ENCODE assay signal across 14 mouse cellular contexts in the genomic region with DNA sequence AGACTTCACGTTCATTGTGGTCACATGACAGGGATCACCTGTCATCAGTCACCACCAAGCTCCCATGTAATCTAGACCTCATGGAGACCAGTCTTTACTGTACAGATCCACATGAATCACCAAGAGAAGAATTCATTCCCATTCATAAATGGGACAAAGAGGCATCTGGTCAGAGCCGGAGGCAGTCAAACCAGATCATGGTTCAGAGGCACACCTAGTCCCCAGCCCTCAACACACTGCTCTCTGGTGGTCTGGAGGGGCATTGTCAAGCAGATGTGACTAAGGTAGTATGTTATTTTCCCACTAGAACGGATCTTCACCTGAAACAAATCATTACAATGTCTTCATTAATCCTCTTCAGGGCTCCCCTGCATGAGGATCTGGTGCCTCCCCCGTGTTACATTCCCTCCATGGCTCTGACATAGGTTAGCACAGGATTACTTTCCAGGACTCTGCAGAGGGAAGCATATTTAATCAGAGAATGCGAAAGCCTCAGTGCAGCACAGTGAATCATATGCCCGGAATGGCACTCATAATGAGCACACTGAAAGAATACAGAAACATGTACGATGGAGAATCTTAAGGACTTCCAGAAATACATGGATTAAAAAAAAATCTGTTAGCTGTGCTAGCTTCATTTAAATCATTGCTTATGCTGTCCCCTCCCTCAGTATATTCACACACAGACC.
DNase-seq lines count a peak whose midpoint lies in the region; ATAC-seq and TF ChIP-seq lines count a peak whose summit lies in the region.
"Had no signal": no experiment of that assay in that cellular context is flagged by ENCODE, and none has a peak within 500 bp of the region (broad histone marks: within the 10 kb centered on the region; RNA-seq: fewer than 3 reads in every experiment).

No protein-coding gene starts in this region.

- peak; percentile 43 for TF ChIP-seq CTCF in hindbrain, postnatal 0 days (IDR thresholded peaks at IDR 0.05; ENCODE audit: low read depth)
- peak; percentile 22; the same call in 1 of the 2 replicates for TF ChIP-seq CTCF in liver, adult 2 months (IDR thresholded peaks at IDR 0.05; ENCODE audit: low read depth, low read length)

- WGBS in hindbrain, postnatal 0 days = 69% methylated on average over 7 of the region's 7 CpGs
- WGBS in hindbrain, embryonic 12.5 days = 79% methylated on average over 7 of the region's 7 CpGs
- 80% methylated on average over 7 of the region's 7 CpGs for WGBS in liver, adult 2 months
- 70% methylated on average over 7 of the region's 7 CpGs for WGBS in liver, embryonic 11.5 days
- WGBS in embryonic facial prominence, embryonic 15.5 days = 59% methylated on average over 7 of the region's 7 CpGs

- no peak overlapping the region for H3K4me2 ChIP-seq in hindbrain, postnatal 0 days (ENCODE audit: low read depth, low read length)
- H3K4me2 ChIP-seq in hindbrain, embryonic 12.5 days (replicated peaks) = no peak overlapping the region
- no peak overlapping the region for H3K4me2 ChIP-seq in liver, embryonic 11.5 days
- no peak overlapping the region for H3K4me2 ChIP-seq in embryonic facial prominence, embryonic 15.5 days (replicated peaks)
- H3K4me2 ChIP-seq: liver, embryonic 15.5 days; midbrain, embryonic 15.5 days had no signal

- H3K9me3 ChIP-seq in hindbrain, postnatal 0 days (ENCODE audit: low read length) = no peaks in the 10 kb centered on the region
- H3K9me3 ChIP-seq in hindbrain, embryonic 12.5 days (replicated peaks) = no peaks in the 10 kb centered on the region
- no peaks in the 10 kb centered on the region for H3K9me3 ChIP-seq in liver, embryonic 11.5 days (ENCODE audit: control insufficient read depth, low read length)
- no peaks in the 10 kb centered on the region for H3K9me3 ChIP-seq in embryonic facial prominence, embryonic 15.5 days (replicated peaks)
- H3K9me3 ChIP-seq: forebrain, embryonic 10.5 days; heart, embryonic 10.5 days; hindbrain, embryonic 10.5 days; liver, embryonic 15.5 days; midbrain, embryonic 15.5 days had no signal

- DNase-seq in hindbrain, postnatal 0 days (ENCODE audit: low spot score) = no peak
- no peak for DNase-seq in liver, adult 2 months (ENCODE audit: extremely low read depth, low read depth, low spot score)
- DNase-seq in liver, embryonic 11.5 days (ENCODE audit: low spot score) = no peak
- DNase-seq in Muller cell, postnatal 12 days (ENCODE audit: inconsistent ontology term) = peak; percentile 20
- DNase-seq in spleen, adult 18-20 months = no peak
- DNase-seq: cerebellum, adult 9-11 months; thymus, postnatal 36 days had no signal

- no peak overlapping the region for H3K9ac ChIP-seq in hindbrain, postnatal 0 days (replicated peaks; ENCODE audit: low read length)
- H3K9ac ChIP-seq in hindbrain, embryonic 12.5 days = no peak overlapping the region
- H3K9ac ChIP-seq in liver, adult 2 months (ENCODE audit: low read depth, low read length) = no peak overlapping the region
- no peak overlapping the region for H3K9ac ChIP-seq in liver, embryonic 11.5 days (ENCODE audit: low read depth, low read length)
- H3K9ac ChIP-seq in embryonic facial prominence, embryonic 15.5 days = no peak overlapping the region
- H3K9ac ChIP-seq: liver, embryonic 15.5 days; midbrain, embryonic 15.5 days had no signal

- no peaks in the 10 kb centered on the region for H3K4me1 ChIP-seq in hindbrain, postnatal 0 days (ENCODE audit: insufficient read depth, low read length)
- peaks cover 10% of the 10 kb centered on the region for H3K4me1 ChIP-seq in hindbrain, embryonic 12.5 days
- H3K4me1 ChIP-seq in liver, adult 2 months (ENCODE audit: control insufficient read depth, insufficient read depth, low read length) = no peaks in the 10 kb centered on the region
- H3K4me1 ChIP-seq in liver, embryonic 11.5 days (replicated peaks; ENCODE audit: control insufficient read depth, insufficient read depth, low read length) = no peaks in the 10 kb centered on the region
- H3K4me1 ChIP-seq in embryonic facial prominence, embryonic 15.5 days = peaks cover 11% of the 10 kb centered on the region
- H3K4me1 ChIP-seq: liver, embryonic 15.5 days; midbrain, embryonic 15.5 days had no signal

- no peak for TF ChIP-seq POLR2A in liver, adult 2 months (IDR thresholded peaks at IDR 0.05; ENCODE audit: extremely low read depth, insufficient read depth, low read length)

- ATAC-seq in hindbrain, postnatal 0 days = peak; percentile 40; the same call in 1 of the 2 replicates
- no peak for ATAC-seq in hindbrain, embryonic 12.5 days (ENCODE audit: low FRiP score)
- ATAC-seq in liver, embryonic 11.5 days (replicated peaks; ENCODE audit: low FRiP score) = no peak
- ATAC-seq in embryonic facial prominence, embryonic 15.5 days (ENCODE audit: insufficient number of reproducible peaks, low FRiP score, low TSS enrichment, low read depth) = no peak
- ATAC-seq: midbrain, embryonic 15.5 days had no signal

- no peaks in the 10 kb centered on the region for H3K79me2 ChIP-seq in liver, adult 2 months (ENCODE audit: control insufficient read depth, insufficient read depth, low read length)

- no peak overlapping the region for H3K4me3 ChIP-seq in hindbrain, postnatal 0 days (ENCODE audit: low read length)
- no peak overlapping the region for H3K4me3 ChIP-seq in hindbrain, embryonic 12.5 days
- no peak overlapping the region for H3K4me3 ChIP-seq in liver, adult 2 months (ENCODE audit: insufficient read depth, low read depth, low read length)
- H3K4me3 ChIP-seq in liver, embryonic 11.5 days (ENCODE audit: low read depth, low read length) = no peak overlapping the region
- no peak overlapping the region for H3K4me3 ChIP-seq in embryonic facial prominence, embryonic 15.5 days (replicated peaks)
- H3K4me3 ChIP-seq: forebrain, embryonic 10.5 days; heart, embryonic 10.5 days; hindbrain, embryonic 10.5 days; liver, embryonic 15.5 days; midbrain, embryonic 15.5 days had no signal

- H3K27me3 ChIP-seq in hindbrain, postnatal 0 days (ENCODE audit: insufficient read depth, low read length) = no peaks in the 10 kb centered on the region
- no peaks in the 10 kb centered on the region for H3K27me3 ChIP-seq in hindbrain, embryonic 12.5 days
- no peaks in the 10 kb centered on the region for H3K27me3 ChIP-seq in liver, adult 2 months (ENCODE audit: control insufficient read depth, insufficient read depth, low read length)
- H3K27me3 ChIP-seq in liver, embryonic 11.5 days (replicated peaks; ENCODE audit: control insufficient read depth, insufficient read depth, low read length) = no peaks in the 10 kb centered on the region
- no peaks in the 10 kb centered on the region for H3K27me3 ChIP-seq in embryonic facial prominence, embryonic 15.5 days
- H3K27me3 ChIP-seq: liver, embryonic 15.5 days; midbrain, embryonic 15.5 days had no signal

- H3K27ac ChIP-seq in hindbrain, postnatal 0 days = no peak overlapping the region
- no peak overlapping the region for H3K27ac ChIP-seq in hindbrain, embryonic 12.5 days
- no peak overlapping the region for H3K27ac ChIP-seq in liver, adult 2 months (replicated peaks; ENCODE audit: insufficient read depth, low read depth, low read length)
- H3K27ac ChIP-seq in liver, embryonic 11.5 days (ENCODE audit: low read depth, low read length) = no peak overlapping the region
- peak overlapping the region; percentile 55 for H3K27ac ChIP-seq in embryonic facial prominence, embryonic 15.5 days (replicated peaks)
- H3K27ac ChIP-seq: forebrain, embryonic 10.5 days; heart, embryonic 10.5 days; hindbrain, embryonic 10.5 days; liver, embryonic 15.5 days; midbrain, embryonic 15.5 days had no signal

- no peaks in the 10 kb centered on the region for H3K36me3 ChIP-seq in hindbrain, postnatal 0 days (ENCODE audit: insufficient read depth, low read length)
- H3K36me3 ChIP-seq in hindbrain, embryonic 12.5 days = no peaks in the 10 kb centered on the region
- H3K36me3 ChIP-seq in liver, adult 2 months (ENCODE audit: control insufficient read depth, insufficient read depth, low read length) = no peaks in the 10 kb centered on the region
- no peaks in the 10 kb centered on the region for H3K36me3 ChIP-seq in liver, embryonic 11.5 days (ENCODE audit: control insufficient read depth, insufficient read depth, low read length)
- no peaks in the 10 kb centered on the region for H3K36me3 ChIP-seq in embryonic facial prominence, embryonic 15.5 days
- H3K36me3 ChIP-seq: forebrain, embryonic 10.5 days; heart, embryonic 10.5 days; hindbrain, embryonic 10.5 days; liver, embryonic 15.5 days; midbrain, embryonic 15.5 days had no signal
